Mouse (Mus musculus) limb, embryonic 15.5 days (tissue): ENCODE results near the gene Tpsab1. TPM values are rescaled to one million over a fixed set of nuclear protein-coding genes. Genes with fewer than 3 reads are reported as not detected.

Experiments
- ATAC-seq: fragments of 200-750 bp; cut with Nextera tagmentation; 2 replicates; pipeline ENCODE4 v1.8.0; 2017; ENCODE audit warnings: low read depth, moderate TSS enrichment; ENCODE audit not compliant: insufficient number of reproducible peaks, low FRiP score, low TSS enrichment
- H3K27ac ChIP-seq: fragments of 300-500 bp; sonication (generic); 2 replicates; pipeline ENCODE4 v1.5.1; 2015; ENCODE audit warnings: moderate library complexity, mild to moderate bottlenecking, inconsistent platforms
- H3K27me3 ChIP-seq: fragments of 300-500 bp; sonication (generic); 2 replicates; pipeline ENCODE4 v1.6.1; 2015; ENCODE audit warnings: inconsistent platforms
- H3K36me3 ChIP-seq: fragments of 300-500 bp; sonication (generic); 2 replicates; pipeline ENCODE4 v1.6.1; 2015; ENCODE audit warnings: inconsistent platforms
- H3K4me1 ChIP-seq: fragments of 300-500 bp; sonication (generic); 2 replicates; pipeline ENCODE4 v1.6.1; 2015; ENCODE audit warnings: inconsistent platforms
- H3K4me2 ChIP-seq: fragments of 300-500 bp; sonication (generic); 2 replicates; pipeline ENCODE4 v1.6.1; 2015; ENCODE audit warnings: mild to moderate bottlenecking, inconsistent platforms
- H3K4me3 ChIP-seq: fragments of 300-500 bp; sonication (generic); 2 replicates; pipeline ENCODE4 v1.5.1; 2015; ENCODE audit warnings: mild to moderate bottlenecking, inconsistent platforms
- H3K9ac ChIP-seq: fragments of 300-500 bp; sonication (generic); 2 replicates; pipeline ENCODE4 v1.6.1; 2015; ENCODE audit warnings: inconsistent platforms
- H3K9me3 ChIP-seq: fragments of 300-500 bp; sonication (generic); 2 replicates; pipeline ENCODE4 v1.6.1; 2016; ENCODE audit warnings: inconsistent platforms
- WGBS: fragments of 180-500 bp; shearing (Covaris S2); methylation state at CpG from one replicate; pipeline ENCODE4 v1.1.7; 2015; 5-methylcytosine and 5-hydroxymethylcytosine counted together
- polyA plus RNA-seq: library from polyadenylated mRNA; unstranded; fragments of >200 nt; fragmentation: Nextera tagmentation; extraction: Ambion mirVana; gene quantifications from 2 replicates; pipeline ENCODE4 v1.2.1, GENCODE M21; 2015

Gene Tpsab1
- polyA plus RNA-seq = 5.0 and 5.3 TPM in 2 replicates

DNA sequence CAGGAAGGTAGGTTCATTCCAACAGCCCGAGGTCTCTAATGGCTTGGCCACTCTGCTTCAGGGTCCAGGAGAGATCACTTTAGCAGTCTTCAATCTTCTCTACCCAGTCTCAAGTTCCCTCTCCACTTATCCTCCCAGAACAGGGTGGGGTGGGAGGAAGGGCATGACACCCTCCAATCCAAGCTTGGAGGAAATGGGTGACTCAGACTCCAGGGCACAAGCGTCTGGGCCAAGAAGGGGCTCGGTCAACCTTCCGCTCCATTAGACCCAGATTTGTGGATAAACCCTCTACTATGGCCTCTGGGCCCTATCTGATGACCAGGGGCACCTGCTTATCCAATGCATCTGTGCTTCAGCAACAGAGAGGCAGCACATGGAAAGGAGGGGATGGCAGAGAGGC is at the start of gene Tpsab1:
Tpsab1 (minus strand) TSS at position 101 of the 400 bp plus-strand sequence.
- Histone ChIP-seq H3K27ac (no peak within 1 kb of the TSS), H3K9ac (no peak within 1 kb of the TSS), H3K27me3 (no peaks in the 10 kb centered on the region), H3K4me1 (no peaks in the 10 kb centered on the region), H3K4me3 (no peak within 1 kb of the TSS), H3K9me3 (no peaks in the 10 kb centered on the region), H3K4me2 (no peak within 1 kb of the TSS), H3K36me3 (no peaks in the 10 kb centered on the region)
- no peak for ATAC-seq
- WGBS = 92% methylated on average over 4 of the region's 4 CpGs

DNA sequence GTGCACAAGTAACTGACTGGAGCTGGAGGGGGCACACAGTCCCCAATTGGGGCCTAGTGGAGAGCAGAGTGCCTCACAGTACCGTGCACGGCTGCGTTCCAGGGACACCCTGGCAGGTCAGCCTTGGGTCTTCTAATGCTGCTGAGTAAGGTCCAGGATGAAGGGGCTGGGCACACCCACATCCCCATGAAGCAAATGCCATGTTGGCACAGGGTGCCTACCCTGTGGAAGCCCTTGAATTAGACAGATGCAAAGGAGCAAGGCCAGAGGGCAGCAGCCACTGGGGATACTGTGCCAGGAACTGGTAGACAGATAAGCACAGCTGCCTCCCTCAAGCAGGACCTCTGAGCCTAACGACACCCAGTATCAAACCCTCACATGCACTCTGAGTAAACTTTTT is 49.2 kb upstream of the Tpsab1 start:
- no peaks in the 10 kb centered on the region for H3K27me3 ChIP-seq
- ATAC-seq = no peak
- no peaks in the 10 kb centered on the region for H3K9me3 ChIP-seq
- H3K9ac ChIP-seq = no peak overlapping the region
- peaks cover 41% of the 10 kb centered on the region for H3K36me3 ChIP-seq
- no peak overlapping the region for H3K4me3 ChIP-seq
- 78% methylated on average over 4 of the region's 4 CpGs for WGBS
- peaks cover 10% of the 10 kb centered on the region; the same call in 1 of the 2 replicates for H3K4me1 ChIP-seq
- no peak overlapping the region for H3K4me2 ChIP-seq
- no peak overlapping the region for H3K27ac ChIP-seq

DNA sequence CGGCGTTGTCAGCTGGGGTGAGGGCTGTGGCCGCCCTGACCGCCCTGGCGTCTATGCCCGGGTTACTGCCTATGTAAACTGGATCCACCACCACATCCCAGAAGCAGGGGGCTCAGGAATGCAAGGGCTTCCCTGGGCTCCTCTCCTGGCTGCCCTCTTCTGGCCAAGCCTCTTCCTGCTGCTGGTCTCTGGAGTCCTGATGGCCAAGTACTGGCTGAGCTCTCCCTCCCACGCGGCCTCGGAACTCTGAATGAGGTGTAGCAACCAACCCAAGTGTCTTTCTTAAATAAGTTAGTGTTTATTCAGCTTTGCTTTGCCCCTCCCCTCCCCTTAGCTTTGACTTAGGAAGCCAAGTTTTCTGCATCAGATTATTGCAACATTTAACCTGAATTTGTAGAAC is 28.6 kb upstream of the Tpsab1 start:
- no peak overlapping the region for H3K4me3 ChIP-seq
- H3K9me3 ChIP-seq = no peaks in the 10 kb centered on the region
- no peak overlapping the region for H3K4me2 ChIP-seq
- no peak for ATAC-seq
- peaks cover 5% of the 10 kb centered on the region; the same call in 1 of the 2 replicates for H3K4me1 ChIP-seq
- H3K36me3 ChIP-seq = peaks cover 37% of the 10 kb centered on the region
- no peak overlapping the region for H3K9ac ChIP-seq
- no peaks in the 10 kb centered on the region for H3K27me3 ChIP-seq
- H3K27ac ChIP-seq = no peak overlapping the region
- 38% methylated on average over 9 of the region's 9 CpGs for WGBS

DNA sequence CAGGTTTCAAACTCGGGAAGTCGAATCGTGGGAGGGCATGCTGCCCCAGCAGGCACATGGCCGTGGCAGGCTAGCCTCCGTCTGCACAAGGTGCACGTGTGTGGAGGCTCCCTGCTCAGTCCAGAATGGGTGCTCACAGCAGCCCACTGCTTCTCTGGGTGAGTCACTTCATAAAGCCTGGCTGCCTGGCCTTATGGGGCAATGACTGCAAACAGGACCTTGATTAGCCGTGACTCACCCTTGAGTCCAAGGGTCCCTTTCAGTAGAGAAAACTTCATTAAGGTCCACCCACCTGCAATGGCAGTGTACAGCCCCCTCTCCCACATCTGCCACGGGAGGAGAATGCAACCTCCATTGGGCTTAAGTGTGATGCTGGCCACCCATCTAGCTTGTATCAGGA is 27.1 kb upstream of the Tpsab1 start:
- peaks cover 27% of the 10 kb centered on the region for H3K36me3 ChIP-seq
- no peak overlapping the region for H3K4me2 ChIP-seq
- no peak overlapping the region for H3K27ac ChIP-seq
- no peaks in the 10 kb centered on the region for H3K27me3 ChIP-seq
- H3K9ac ChIP-seq = no peak overlapping the region
- no peak overlapping the region for H3K4me3 ChIP-seq
- peaks cover 5% of the 10 kb centered on the region; the same call in 1 of the 2 replicates for H3K4me1 ChIP-seq
- WGBS = 77% methylated on average over 8 of the region's 8 CpGs
- ATAC-seq = no peak
- no peaks in the 10 kb centered on the region for H3K9me3 ChIP-seq

- H3K27ac ChIP-seq = no peak within 1 kb of the TSS
- no peaks in the 10 kb centered on the region for H3K27me3 ChIP-seq
- 77% methylated on average over 3 of the region's 3 CpGs for WGBS
- no peak within 1 kb of the TSS for H3K4me2 ChIP-seq
- no peak within 1 kb of the TSS for H3K4me3 ChIP-seq
- no peak within 1 kb of the TSS for H3K9ac ChIP-seq
- peaks cover 3% of the 10 kb centered on the region; the same call in 1 of the 2 replicates for H3K4me1 ChIP-seq
- no peaks in the 10 kb centered on the region for H3K9me3 ChIP-seq
- H3K36me3 ChIP-seq = no peaks in the 10 kb centered on the region
- no peak for ATAC-seq
These were observed 23.6 kb upstream of the Tpsab1 start, which contains the start of gene Tpsg1 for GRCm38 (mm10) chr17:25368973-25369372. Gene Tpsg1, plus strand, starts transcription at chr17:25369273.

DNA sequence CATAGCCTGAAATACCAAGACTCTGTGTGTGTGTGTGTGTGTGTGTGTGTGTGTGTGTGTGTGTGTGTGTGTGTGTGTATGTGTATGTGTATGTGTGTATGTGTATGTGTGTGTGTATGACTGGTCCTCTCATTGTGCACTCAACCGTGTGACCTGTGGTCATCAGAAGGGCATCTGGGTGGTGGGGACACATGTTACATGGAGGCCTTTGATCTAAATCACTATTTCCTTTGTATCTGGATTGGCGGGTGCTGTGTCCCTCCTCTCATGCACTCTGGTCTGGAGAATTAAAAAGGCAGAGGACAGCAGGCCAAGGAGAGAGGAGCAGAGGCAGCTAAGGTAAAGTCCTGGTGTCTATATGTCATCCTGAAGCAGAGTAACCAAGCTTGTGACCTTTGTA is 20.6 kb upstream of the Tpsab1 start, which contains the start of gene Tpsb2:
Tpsb2 (plus strand) TSS at position 301 of the 400 bp plus-strand sequence.
- 47% methylated on average over 2 of the region's 2 CpGs for WGBS

DNA sequence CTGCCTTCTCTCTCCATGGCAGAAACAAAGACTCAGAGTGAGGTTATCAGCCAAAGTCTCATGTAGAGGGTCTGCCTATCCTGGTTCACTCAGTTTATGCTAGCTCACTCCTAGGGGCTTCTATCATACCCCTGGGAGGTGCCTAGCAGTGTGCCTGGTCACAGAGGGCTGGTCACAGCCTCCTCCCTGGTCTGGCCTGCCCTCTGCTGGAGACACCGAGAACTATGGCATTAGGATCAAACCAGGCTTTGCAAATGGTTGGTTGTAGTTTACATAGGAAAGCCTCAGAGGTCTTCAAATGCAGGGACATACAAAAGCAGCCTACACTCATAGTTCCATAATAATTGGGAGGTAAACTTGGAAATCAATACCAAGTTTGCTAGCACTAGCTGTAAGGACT is 18.4 kb upstream of the Tpsab1 start:
- ATAC-seq = no peak
- Histone ChIP-seq H3K9ac (no peak overlapping the region), H3K36me3 (no peaks in the 10 kb centered on the region), H3K27ac (no peak overlapping the region), H3K27me3 (0 out of 2 replicates have a peak, but pooled peaks cover under 1% of the 10 kb centered on the region), H3K4me2 (no peak overlapping the region), H3K4me1 (no peaks in the 10 kb centered on the region), H3K9me3 (no peaks in the 10 kb centered on the region), H3K4me3 (no peak overlapping the region)
- 6% methylated on average over 1 of the region's 1 CpGs for WGBS

More for the DNA sequence above, 20.6 kb upstream of the Tpsab1 start, which contains the start of gene Tpsb2:
- H3K9me3 ChIP-seq = no peaks in the 10 kb centered on the region
- no peaks in the 10 kb centered on the region for H3K27me3 ChIP-seq
- H3K9ac ChIP-seq = no peak within 1 kb of the TSS
- no peak within 1 kb of the TSS for H3K4me2 ChIP-seq
- no peak for ATAC-seq
- no peaks in the 10 kb centered on the region for H3K36me3 ChIP-seq
- no peak within 1 kb of the TSS for H3K27ac ChIP-seq
- H3K4me1 ChIP-seq = no peaks in the 10 kb centered on the region
- no peak within 1 kb of the TSS for H3K4me3 ChIP-seq

DNA sequence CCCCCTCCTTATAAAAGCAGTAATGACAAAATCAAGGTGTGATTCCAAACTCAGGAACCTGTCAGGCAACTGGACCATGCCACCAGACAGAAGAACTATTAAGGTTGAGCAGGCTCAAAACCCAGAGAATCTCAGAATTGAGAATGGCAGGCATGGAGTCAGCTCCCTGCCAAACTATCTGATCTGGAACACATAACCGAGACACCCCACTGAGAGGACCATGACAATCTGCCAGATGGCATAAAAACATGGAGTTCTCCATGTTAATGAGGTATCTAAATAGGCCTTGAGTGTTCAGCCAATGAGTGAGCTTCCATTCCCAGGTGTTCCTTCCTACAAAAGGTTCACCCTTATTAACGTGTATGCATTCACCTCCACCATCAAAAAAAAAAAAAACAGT is 15.9 kb upstream of the Tpsab1 start:
- Histone ChIP-seq H3K4me2 (no peak overlapping the region), H3K27me3 (0 out of 2 replicates have a peak, but pooled peaks cover 2% of the 10 kb centered on the region), H3K9me3 (no peaks in the 10 kb centered on the region), H3K9ac (no peak overlapping the region), H3K36me3 (no peaks in the 10 kb centered on the region), H3K4me3 (no peak overlapping the region), H3K4me1 (no peaks in the 10 kb centered on the region), H3K27ac (no peak overlapping the region)
- ATAC-seq = no peak
- 57% methylated on average over 2 of the region's 2 CpGs for WGBS

DNA sequence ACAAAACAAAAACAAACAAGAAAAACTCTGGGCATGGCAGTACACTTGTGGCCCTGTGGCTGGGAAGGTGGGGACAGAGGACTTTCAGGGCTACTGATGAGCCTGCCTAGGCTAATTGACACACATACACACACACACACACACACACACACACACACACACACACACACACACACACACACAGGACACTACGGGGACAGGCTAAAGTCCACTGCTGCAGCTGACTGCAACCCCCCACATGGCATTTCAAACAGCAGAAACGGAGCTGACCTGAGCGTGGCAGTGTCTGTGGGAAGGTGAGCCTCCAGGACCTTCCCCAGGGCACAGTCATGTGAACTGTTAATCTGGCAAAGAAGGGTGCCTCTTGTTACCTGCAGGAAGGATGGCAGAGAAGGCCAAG is 3.9 kb downstream of the Tpsab1 start:
- Histone ChIP-seq H3K9ac (no peak overlapping the region), H3K4me2 (no peak overlapping the region), H3K27ac (no peak overlapping the region), H3K4me1 (no peaks in the 10 kb centered on the region), H3K36me3 (no peaks in the 10 kb centered on the region), H3K27me3 (0 out of 2 replicates have a peak, but pooled peaks cover 3% of the 10 kb centered on the region), H3K4me3 (no peak overlapping the region), H3K9me3 (no peaks in the 10 kb centered on the region)
- no peak for ATAC-seq
- 42% methylated on average over 3 of the region's 3 CpGs for WGBS

- no peaks in the 10 kb centered on the region for H3K36me3 ChIP-seq
- H3K4me3 ChIP-seq = no peak overlapping the region
- no peak overlapping the region for H3K4me2 ChIP-seq
- 0 out of 2 replicates have a peak, but pooled peaks cover 3% of the 10 kb centered on the region for H3K27me3 ChIP-seq
- H3K9ac ChIP-seq = no peak overlapping the region
- H3K27ac ChIP-seq = no peak overlapping the region
- WGBS = 88% methylated on average over 6 of the region's 6 CpGs
- H3K9me3 ChIP-seq = no peaks in the 10 kb centered on the region
- H3K4me1 ChIP-seq = no peaks in the 10 kb centered on the region
- ATAC-seq = no peak
These were observed 5.4 kb downstream of the Tpsab1 start for GRCm38 (mm10) chr17:25340003-25340402.

DNA sequence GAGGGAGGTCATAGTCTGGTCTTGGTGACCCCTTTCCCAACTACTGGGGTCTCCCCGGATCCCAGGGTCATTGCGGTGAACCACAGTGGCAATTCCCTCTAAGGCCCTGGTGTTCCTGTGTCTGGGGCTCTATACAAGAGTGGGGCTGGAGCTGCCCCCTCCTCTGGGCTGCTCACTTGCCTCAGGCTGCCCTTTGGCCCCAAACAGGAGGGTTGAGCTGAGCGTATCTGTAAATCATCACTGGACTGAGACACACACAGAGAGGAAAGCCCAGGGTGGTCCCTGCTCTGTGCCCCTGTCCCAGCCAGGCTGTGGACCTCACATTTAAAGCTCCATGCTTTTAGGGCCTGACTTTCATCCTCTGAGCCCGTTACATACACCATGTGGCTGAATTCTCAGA is 7.1 kb downstream of the Tpsab1 start:
- Histone ChIP-seq H3K4me2 (no peak overlapping the region), H3K36me3 (no peaks in the 10 kb centered on the region), H3K9ac (no peak overlapping the region), H3K9me3 (no peaks in the 10 kb centered on the region), H3K4me3 (no peak overlapping the region), H3K4me1 (no peaks in the 10 kb centered on the region; the same call in 1 of the 2 replicates), H3K27me3 (peaks cover 9% of the 10 kb centered on the region), H3K27ac (no peak overlapping the region)
- ATAC-seq = no peak
- WGBS = 79% methylated on average over 4 of the region's 4 CpGs

- Histone ChIP-seq H3K27ac (no peak overlapping the region), H3K9me3 (no peaks in the 10 kb centered on the region), H3K36me3 (no peaks in the 10 kb centered on the region), H3K9ac (no peak overlapping the region), H3K4me2 (no peak overlapping the region), H3K27me3 (peaks cover 31% of the 10 kb centered on the region), H3K4me3 (no peak overlapping the region), H3K4me1 (no peaks in the 10 kb centered on the region; the same call in 1 of the 2 replicates)
- under 1% methylated on average over 8 of the region's 8 CpGs for WGBS
- no peak for ATAC-seq
These were observed 11.4 kb downstream of the Tpsab1 start for GRCm38 (mm10) chr17:25333943-25334342.

DNA sequence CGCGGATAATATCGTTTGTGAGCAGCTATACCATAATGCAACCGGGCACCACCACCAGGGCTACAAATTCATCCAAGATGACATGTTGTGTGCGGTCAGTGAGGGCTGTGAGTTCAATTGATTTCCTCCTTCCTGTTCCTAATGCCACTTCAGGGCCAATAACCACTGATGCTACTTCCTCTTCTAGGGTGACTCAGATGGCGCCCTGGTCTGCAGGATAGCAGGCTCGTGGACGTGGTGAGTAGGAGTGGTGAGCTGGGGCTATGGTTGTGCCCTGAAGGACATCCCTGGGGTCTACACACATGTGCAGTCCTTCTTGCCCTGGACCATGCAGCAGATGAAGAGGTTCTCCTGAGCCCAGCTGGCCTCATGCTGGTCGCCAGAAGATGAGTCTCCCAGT is 13.0 kb downstream of the Tpsab1 start:
- no peak overlapping the region for H3K9ac ChIP-seq
- no peak overlapping the region for H3K4me2 ChIP-seq
- peaks cover 32% of the 10 kb centered on the region for H3K27me3 ChIP-seq
- 80% methylated on average over 9 of the region's 9 CpGs for WGBS
- H3K36me3 ChIP-seq = no peaks in the 10 kb centered on the region
- no peak overlapping the region for H3K4me3 ChIP-seq
- no peaks in the 10 kb centered on the region for H3K9me3 ChIP-seq
- H3K27ac ChIP-seq = no peak overlapping the region
- no peak for ATAC-seq
- H3K4me1 ChIP-seq = no peaks in the 10 kb centered on the region; the same call in 1 of the 2 replicates
